Mouse (Mus musculus): ENCODE data around the gene Rasip1. TPM values are rescaled to one million over a fixed set of nuclear protein-coding genes. Genes with fewer than 3 reads are reported as not detected.

Rasip1 gene
- polyA plus RNA-seq, 1 experiment from 2014 or later = 21.8 TPM

DNA sequence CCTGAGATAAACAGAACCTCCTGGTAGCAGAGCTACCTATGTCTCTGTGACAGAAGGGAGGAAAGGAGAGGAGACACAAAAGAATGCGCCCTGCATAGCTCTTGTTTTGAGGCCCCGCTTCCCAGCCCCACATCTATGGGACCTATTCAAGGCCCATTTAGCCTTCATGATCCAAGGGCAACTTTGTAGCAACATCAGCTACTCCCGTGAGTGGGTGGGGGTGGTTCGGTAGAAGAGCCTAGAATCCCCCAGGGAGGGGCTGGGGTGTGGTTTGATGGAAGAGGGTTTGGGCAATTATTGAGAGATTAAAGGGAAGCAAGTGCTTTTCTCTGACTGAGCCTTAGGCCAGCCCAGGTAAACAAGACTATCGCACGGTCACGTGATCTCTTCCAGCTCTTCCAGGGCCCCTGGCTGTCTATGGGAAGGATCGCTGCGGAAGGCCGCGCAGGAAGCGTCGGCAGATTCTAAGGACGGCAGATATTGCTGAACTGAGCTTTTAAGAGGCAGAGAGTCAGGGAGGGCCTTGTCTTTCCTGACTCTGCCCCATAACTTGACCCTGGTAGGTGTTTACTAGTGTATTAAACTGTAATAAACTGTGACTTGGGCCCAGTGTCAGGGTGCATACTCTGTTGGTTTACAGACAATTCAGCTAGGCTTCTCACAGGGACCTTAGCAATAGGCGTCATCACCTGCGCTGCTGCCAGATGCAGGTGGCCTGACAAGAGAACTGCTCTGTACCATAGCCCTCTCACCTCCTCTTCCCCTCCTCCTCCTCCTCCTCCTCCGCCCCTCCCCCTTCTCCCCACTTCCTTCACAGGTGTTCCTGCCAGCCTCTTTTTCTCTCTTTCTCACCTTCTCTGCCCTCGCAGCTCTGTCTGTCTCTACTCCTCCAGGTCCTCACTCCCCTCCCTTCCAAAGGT is 28.1 kb upstream of the Rasip1 start:
- Histone ChIP-seq H3K4me1 (no peaks in the 10 kb centered on the region), H3K9ac (no peak overlapping the region), H3K4me2 (no peak overlapping the region), H3K36me3 (replicated peaks) (no peaks in the 10 kb centered on the region), H3K27me3 (replicated peaks) (no peaks in the 10 kb centered on the region), H3K27ac (no peak overlapping the region), H3K4me3 (no peak overlapping the region), H3K9me3 (no peaks in the 10 kb centered on the region)
- no peak for ATAC-seq (replicated peaks)
- WGBS = 55% methylated on average over 18 of the region's 18 CpGs

DNA sequence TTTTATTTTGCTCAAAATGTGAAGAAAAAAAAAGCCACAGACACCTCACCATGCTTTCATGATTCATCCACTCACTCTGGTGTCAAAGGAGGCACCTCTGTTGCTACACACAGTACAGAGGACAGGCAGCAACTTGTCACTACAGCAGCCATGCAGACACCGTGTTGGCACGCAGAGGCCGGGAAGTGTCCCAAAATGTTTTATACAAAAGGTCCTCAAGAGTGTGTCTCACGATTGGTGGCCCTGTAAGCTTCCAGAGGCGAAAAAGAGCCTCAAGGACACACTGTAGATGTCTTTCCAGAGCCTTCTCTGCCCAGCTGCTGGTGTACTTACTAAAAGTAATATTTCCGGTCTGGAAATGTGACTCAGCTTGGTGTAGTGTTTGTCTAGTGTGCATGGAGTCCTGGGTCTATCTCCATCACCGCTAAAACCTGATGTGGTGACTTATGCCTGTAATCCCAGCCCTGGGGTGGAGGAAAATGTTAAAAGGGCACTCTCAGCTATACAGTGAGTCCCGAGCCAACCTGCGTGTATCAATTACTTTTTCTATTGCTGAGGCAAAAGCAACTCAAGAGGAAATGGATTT is 21.5 kb upstream of the Rasip1 start:
- H3K27me3 ChIP-seq (replicated peaks) = no peaks in the 10 kb centered on the region
- no peak overlapping the region for H3K9ac ChIP-seq
- no peaks in the 10 kb centered on the region for H3K36me3 ChIP-seq (replicated peaks)
- no peaks in the 10 kb centered on the region for H3K9me3 ChIP-seq
- no peak overlapping the region for H3K4me3 ChIP-seq
- H3K4me2 ChIP-seq = no peak overlapping the region
- ATAC-seq (replicated peaks) = no peak
- H3K4me1 ChIP-seq = no peaks in the 10 kb centered on the region
- no peak overlapping the region for H3K27ac ChIP-seq
- WGBS = 80% methylated on average over 9 of the region's 9 CpGs

DNA sequence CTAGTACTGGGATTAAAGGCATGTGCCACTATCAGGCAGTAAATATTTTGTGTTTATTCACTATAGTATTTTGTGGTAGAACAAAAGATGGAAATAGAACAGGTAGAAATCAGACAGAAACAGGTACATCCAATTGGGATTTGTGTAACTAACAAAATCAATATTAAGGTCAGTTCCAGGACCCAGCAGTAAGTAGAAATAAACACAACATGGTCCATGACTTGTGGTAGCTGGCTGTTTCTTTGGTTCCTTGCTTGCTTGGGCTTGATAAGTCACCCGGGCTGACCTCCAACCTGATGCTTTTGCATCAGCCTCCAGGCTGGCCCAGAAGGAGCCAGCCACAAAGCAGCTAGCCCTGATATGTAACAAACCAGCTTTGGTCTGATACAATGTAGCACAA is 17.8 kb upstream of the Rasip1 start:
- no peak overlapping the region for H3K4me2 ChIP-seq
- H3K9ac ChIP-seq = no peak overlapping the region
- H3K27ac ChIP-seq = no peak overlapping the region
- ATAC-seq (replicated peaks) = no peak
- no peak overlapping the region for H3K4me3 ChIP-seq
- H3K9me3 ChIP-seq = no peaks in the 10 kb centered on the region
- no peaks in the 10 kb centered on the region for H3K4me1 ChIP-seq
- 82% methylated on average over 1 of the region's 1 CpGs for WGBS
- no peaks in the 10 kb centered on the region for H3K36me3 ChIP-seq (replicated peaks)
- H3K27me3 ChIP-seq (replicated peaks) = no peaks in the 10 kb centered on the region; the same call in 1 of the 2 replicates

DNA sequence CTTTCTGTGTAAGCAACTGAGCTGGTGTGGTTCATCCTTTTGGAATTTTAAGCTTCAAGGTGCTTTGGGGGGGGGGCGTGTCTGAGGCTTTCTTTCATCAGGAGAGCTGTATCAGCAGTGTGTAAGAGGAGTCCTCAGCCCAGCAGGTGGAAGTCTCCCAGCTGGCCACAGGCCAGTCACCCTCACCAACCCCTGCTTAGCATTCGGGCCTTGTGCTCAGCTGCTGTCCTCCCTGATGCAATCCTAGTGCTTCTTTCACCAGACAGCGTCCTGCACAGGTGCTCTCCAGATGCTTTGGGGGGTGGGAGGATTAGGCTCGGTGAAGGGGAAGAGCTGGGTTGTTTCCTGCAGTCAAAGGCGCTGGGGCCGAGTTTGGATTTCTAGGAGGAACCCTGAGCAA is 11.0 kb upstream of the Rasip1 start:
- no peak overlapping the region for H3K27ac ChIP-seq
- no peak overlapping the region for H3K4me2 ChIP-seq
- H3K27me3 ChIP-seq (replicated peaks) = peaks cover 24% of the 10 kb centered on the region
- ATAC-seq (replicated peaks) = no peak
- peaks cover 4% of the 10 kb centered on the region; the same call in 1 of the 2 replicates for H3K4me1 ChIP-seq
- H3K36me3 ChIP-seq (replicated peaks) = no peaks in the 10 kb centered on the region
- no peaks in the 10 kb centered on the region for H3K9me3 ChIP-seq
- WGBS = 25% methylated on average over 6 of the region's 6 CpGs
- no peak overlapping the region for H3K9ac ChIP-seq
- no peak overlapping the region for H3K4me3 ChIP-seq

DNA sequence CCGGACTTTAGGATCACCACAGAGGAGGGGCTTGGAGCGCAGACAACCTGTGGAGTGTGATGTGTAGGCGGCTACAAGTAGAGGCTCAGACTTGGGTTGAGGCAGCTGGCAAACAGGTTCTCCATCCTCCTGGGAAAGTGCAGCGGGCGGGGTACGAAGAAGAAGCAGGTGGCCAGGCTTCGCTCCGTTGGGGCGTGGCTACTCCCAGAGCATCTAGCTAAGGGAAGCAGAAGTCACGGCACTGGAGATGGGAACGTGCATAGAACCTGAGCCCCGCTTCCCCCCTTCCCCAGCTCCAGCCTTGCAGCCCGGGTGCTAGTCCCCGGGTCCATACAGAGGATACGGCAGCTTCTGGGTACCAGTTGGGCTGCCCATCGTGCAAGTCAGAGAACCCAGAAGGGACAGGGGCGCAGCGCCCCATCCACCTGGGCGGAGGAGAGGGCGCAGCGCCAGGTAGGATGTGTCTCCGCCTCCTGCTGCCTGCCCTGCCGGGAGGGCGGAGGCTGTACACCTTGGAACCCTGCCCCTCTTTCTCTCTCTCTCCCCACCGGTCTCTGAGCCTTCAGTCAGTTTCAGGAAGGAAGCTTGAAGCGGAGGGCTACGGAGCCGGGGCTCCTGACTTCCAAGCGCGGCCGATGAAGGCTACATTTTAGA is 10.1 kb upstream of the Rasip1 start, which contains the start of gene Fut1:
Fut1 (plus strand) TSS at position 248 of the 654 bp plus-strand sequence.
- WGBS = 7% methylated on average over 30 of the region's 31 CpGs
- H3K36me3 ChIP-seq (replicated peaks) = no peaks in the 10 kb centered on the region
- peaks cover 4% of the 10 kb centered on the region; the same call in 1 of the 2 replicates for H3K4me1 ChIP-seq
- H3K9me3 ChIP-seq = no peaks in the 10 kb centered on the region
- peak within 1 kb of the TSS; percentile 17 for H3K4me3 ChIP-seq
- H3K27ac ChIP-seq = no peak within 1 kb of the TSS
- no peak for ATAC-seq (replicated peaks)
- peak within 1 kb of the TSS; percentile 37 for H3K4me2 ChIP-seq
- H3K27me3 ChIP-seq (replicated peaks) = peaks cover 24% of the 10 kb centered on the region
- H3K9ac ChIP-seq = peak within 1 kb of the TSS; percentile 12; the same call in 1 of the 2 replicates

DNA sequence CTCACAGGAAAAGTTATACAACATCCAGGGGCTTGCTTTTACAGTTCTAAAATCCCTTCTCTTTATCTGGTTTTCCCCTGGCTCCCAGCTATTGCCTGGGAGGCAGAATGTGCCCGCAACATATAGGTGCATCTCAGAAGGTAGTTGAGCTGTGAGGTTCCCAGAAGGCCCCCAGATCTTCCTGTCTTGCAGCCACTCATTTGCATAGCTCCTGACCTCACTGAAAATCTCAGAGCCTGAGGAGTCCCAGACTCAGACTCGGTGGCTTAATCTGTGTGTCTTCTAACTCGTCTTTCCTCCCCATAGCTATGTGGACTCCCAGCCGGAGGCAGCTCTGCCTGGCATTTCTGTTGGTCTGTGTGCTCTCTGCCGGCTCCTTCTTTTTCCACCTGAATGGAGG is 9.0 kb upstream of the Rasip1 start:
- no peak overlapping the region for H3K27ac ChIP-seq
- peaks cover 4% of the 10 kb centered on the region; the same call in 1 of the 2 replicates for H3K4me1 ChIP-seq
- no peaks in the 10 kb centered on the region for H3K36me3 ChIP-seq (replicated peaks)
- ATAC-seq (replicated peaks) = no peak
- no peak overlapping the region for H3K4me2 ChIP-seq
- H3K9me3 ChIP-seq = no peaks in the 10 kb centered on the region
- no peak overlapping the region for H3K9ac ChIP-seq
- H3K4me3 ChIP-seq = no peak overlapping the region
- 82% methylated on average over 5 of the region's 5 CpGs for WGBS
- peaks cover 24% of the 10 kb centered on the region for H3K27me3 ChIP-seq (replicated peaks)

DNA sequence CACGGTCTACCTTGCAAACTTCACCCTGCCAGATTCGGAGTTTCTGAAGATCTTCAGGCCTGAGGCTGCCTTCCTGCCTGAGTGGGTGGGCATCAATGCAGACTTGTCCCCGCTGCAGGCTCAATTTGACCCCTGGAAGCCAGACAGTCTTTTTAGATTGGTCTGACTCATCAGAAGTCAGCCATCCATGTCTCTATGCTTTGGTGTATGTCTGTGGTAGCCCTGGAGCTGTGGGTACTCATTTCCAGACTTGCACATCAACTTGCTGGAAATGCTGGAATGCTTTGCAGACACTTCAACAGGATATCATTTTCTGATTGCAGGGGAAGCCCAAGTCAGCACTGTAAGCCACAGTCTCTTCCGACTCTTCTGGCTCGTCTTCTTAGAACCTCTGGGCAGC is 7.7 kb upstream of the Rasip1 start:
- Histone ChIP-seq H3K9ac (no peak overlapping the region), H3K4me2 (no peak overlapping the region), H3K4me3 (no peak overlapping the region), H3K36me3 (replicated peaks) (no peaks in the 10 kb centered on the region), H3K4me1 (peaks cover 4% of the 10 kb centered on the region; the same call in 1 of the 2 replicates), H3K27ac (no peak overlapping the region), H3K9me3 (no peaks in the 10 kb centered on the region), H3K27me3 (replicated peaks) (peaks cover 24% of the 10 kb centered on the region)
- no peak for ATAC-seq (replicated peaks)
- 95% methylated on average over 5 of the region's 5 CpGs for WGBS

DNA sequence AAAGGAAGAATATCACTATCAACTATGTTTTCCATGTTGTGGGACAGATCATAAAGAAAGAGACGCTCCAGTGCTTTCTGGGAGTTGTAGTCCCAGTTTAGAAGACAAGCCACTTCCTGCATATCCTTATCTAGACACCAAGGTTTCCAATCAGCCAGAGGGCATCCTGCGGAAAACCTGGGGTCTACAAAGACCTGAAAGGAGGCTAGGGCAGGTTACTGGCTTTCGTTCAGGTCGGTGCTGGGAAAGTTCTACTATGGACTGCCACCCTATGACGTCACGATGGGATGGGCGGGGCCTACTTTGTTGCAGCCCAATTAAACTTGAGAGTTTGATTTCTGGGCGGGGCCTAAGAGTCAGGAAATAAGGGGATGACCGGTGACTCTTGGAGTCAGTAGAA is 5.8 kb upstream of the Rasip1 start, which contains the start of gene Izumo1:
Izumo1 (plus strand) TSS at position 369 of the 400 bp plus-strand sequence.
- 27% methylated on average over 9 of the region's 9 CpGs for WGBS
- ATAC-seq (replicated peaks) = no peak
- peaks cover 22% of the 10 kb centered on the region for H3K27me3 ChIP-seq (replicated peaks)
- H3K36me3 ChIP-seq (replicated peaks) = no peaks in the 10 kb centered on the region
- H3K4me1 ChIP-seq = peaks cover 4% of the 10 kb centered on the region; the same call in 1 of the 2 replicates
- no peak within 1 kb of the TSS for H3K4me3 ChIP-seq
- H3K4me2 ChIP-seq = no peak within 1 kb of the TSS
- no peak within 1 kb of the TSS for H3K27ac ChIP-seq
- H3K9me3 ChIP-seq = no peaks in the 10 kb centered on the region
- no peak within 1 kb of the TSS for H3K9ac ChIP-seq

DNA sequence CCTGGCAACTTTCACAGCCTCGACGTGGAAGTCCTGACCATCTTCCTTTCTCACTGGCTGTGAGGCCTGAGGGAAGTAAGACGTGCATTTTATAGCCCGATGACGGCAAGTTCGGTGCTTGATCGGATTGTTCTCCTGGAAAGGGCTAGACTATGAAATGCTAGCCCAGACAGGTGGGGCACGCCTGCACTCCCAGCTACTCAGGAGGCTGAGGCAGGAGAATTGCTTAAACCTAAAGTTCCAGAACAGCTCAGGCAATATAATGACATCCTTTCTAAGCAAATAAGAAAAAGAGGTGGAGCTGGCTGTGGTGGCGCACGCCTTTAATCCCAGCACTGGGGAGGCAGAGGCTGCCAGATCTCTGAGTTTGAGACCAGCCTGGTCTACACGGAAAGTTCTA is 3.8 kb upstream of the Rasip1 start:
- 92% methylated on average over 11 of the region's 11 CpGs for WGBS
- no peak overlapping the region for H3K9ac ChIP-seq
- ATAC-seq (replicated peaks) = no peak
- no peaks in the 10 kb centered on the region for H3K9me3 ChIP-seq
- H3K4me3 ChIP-seq = no peak overlapping the region
- H3K4me2 ChIP-seq = no peak overlapping the region
- H3K27ac ChIP-seq = no peak overlapping the region
- peaks cover 6% of the 10 kb centered on the region for H3K27me3 ChIP-seq (replicated peaks)
- peaks cover 9% of the 10 kb centered on the region for H3K4me1 ChIP-seq
- H3K36me3 ChIP-seq (replicated peaks) = no peaks in the 10 kb centered on the region

DNA sequence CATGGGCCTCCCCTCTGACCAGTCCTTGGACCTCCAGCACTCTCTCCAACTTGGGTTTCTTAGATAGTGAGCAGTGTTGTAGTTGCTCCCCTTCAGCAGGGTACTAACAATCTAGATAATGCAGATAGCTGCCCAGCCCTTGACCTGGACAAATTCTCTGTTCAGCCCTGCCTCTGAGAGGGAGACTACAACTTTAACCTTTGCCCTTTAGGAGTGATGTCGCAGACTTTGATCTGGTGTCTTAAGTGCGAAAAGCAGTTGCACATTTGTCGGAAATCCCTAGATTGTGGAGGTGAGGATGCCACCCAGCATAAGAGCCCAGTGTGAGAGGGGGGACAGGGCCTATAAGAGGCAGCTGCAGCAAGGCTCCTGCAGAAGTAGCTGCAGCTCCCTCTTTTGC is 2.6 kb upstream of the Rasip1 start:
- ATAC-seq (replicated peaks) = no peak
- Histone ChIP-seq H3K27me3 (replicated peaks) (no peaks in the 10 kb centered on the region; the same call in 1 of the 2 replicates), H3K4me1 (peaks cover 9% of the 10 kb centered on the region), H3K4me2 (no peak overlapping the region), H3K4me3 (no peak overlapping the region), H3K9ac (no peak overlapping the region), H3K36me3 (replicated peaks) (no peaks in the 10 kb centered on the region), H3K27ac (no peak overlapping the region), H3K9me3 (no peaks in the 10 kb centered on the region)
- 85% methylated on average over 3 of the region's 3 CpGs for WGBS

DNA sequence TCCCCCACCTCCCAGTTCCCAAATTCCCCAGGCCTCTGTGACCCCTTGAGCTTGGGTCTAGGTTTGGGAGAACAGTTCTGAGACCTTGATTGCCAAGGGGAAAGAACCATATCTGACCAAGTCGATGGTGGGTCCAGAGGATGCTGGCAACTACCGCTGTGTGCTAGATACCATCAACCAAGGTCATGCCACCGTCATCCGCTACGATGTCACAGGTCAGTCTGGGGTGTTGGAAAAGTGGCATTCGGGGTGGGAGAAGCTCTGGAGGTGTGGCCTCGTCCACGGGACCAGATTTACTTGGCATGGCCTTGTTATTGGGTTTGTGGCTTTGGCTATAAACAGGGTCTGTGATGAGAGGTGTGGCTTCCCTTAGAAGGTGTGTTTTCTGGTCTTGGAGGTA is 1.8 kb upstream of the Rasip1 start:
- H3K36me3 ChIP-seq (replicated peaks) = no peaks in the 10 kb centered on the region
- peaks cover 12% of the 10 kb centered on the region for H3K4me1 ChIP-seq
- no peaks in the 10 kb centered on the region; the same call in 1 of the 2 replicates for H3K27me3 ChIP-seq (replicated peaks)
- no peak overlapping the region for H3K4me2 ChIP-seq
- ATAC-seq (replicated peaks) = no peak
- WGBS = 89% methylated on average over 8 of the region's 8 CpGs
- no peak overlapping the region for H3K4me3 ChIP-seq
- no peak overlapping the region for H3K27ac ChIP-seq
- no peaks in the 10 kb centered on the region for H3K9me3 ChIP-seq
- no peak overlapping the region for H3K9ac ChIP-seq

DNA sequence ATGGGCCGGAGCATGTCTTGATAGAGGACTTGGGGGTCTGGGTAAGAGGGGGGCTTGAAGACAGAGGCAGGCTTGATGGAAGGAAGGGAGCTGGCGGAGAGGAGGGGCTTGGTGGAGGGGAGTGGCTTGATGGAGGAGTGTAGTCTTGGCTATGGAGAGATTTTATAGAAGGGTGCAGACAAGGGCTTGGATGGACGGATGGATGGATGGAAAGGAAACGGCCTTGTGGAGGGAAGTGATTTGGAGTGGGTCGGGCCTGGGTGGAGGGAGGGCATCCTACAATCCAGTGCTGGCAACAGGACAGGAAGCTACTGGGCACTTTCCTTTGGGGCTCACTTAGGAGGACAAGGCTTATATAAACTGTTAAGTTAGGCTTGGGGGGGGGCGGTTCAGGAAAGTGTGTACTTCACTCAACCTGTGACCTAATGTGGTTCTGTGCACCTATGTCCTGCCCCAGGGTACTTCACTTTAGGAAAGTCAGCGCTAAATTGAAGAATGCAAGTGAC is 664 bp upstream of the Rasip1 start:
- no peak overlapping the region for H3K27ac ChIP-seq
- no peak overlapping the region for H3K4me2 ChIP-seq
- no peak for ATAC-seq (replicated peaks)
- H3K9me3 ChIP-seq = no peaks in the 10 kb centered on the region
- no peaks in the 10 kb centered on the region; the same call in 1 of the 2 replicates for H3K27me3 ChIP-seq (replicated peaks)
- 83% methylated on average over 7 of the region's 7 CpGs for WGBS
- no peaks in the 10 kb centered on the region for H3K36me3 ChIP-seq (replicated peaks)
- no peak overlapping the region for H3K4me3 ChIP-seq
- no peak overlapping the region for H3K9ac ChIP-seq
- peaks cover 12% of the 10 kb centered on the region for H3K4me1 ChIP-seq

Measured in midbrain, embryonic 15.5 days (tissue).